Mouse (Mus musculus) liver, postnatal 0 days (tissue): ENCODE results near the gene Rhebl1. TPM values are rescaled to one million over a fixed set of nuclear protein-coding genes. Genes with fewer than 3 reads are reported as not detected.

Experiments
- ATAC-seq: fragments of 200-750 bp; cut with Nextera tagmentation; 2 replicates; pipeline ENCODE4 v1.8.0; 2017; ENCODE audit warnings: mild to moderate bottlenecking, moderate library complexity
- DNase-seq: peaks from one replicate; pipeline ENCODE4 v3.0.0-alpha.2; 2016
- H3K27ac ChIP-seq: fragments of 300-500 bp; sonication (generic); 2 replicates; pipeline ENCODE4 v1.5.1; 2014; ENCODE audit warnings: antibody characterized with exemption, moderate library complexity, mild to moderate bottlenecking, low read depth
- H3K27me3 ChIP-seq: fragments of 300-500 bp; sonication (generic); 2 replicates; pipeline ENCODE4 v1.6.1; 2014; ENCODE audit warnings: low read length, control low read depth, mixed read lengths; ENCODE audit not compliant: insufficient read depth
- H3K36me3 ChIP-seq: fragments of 300-500 bp; sonication (generic); replicated peaks from 2 replicates; pipeline ENCODE4 v1.6.1; 2014; ENCODE audit warnings: mild to moderate bottlenecking, control low read depth, low read length, moderate library complexity, mixed read lengths; ENCODE audit not compliant: insufficient read depth
- H3K4me1 ChIP-seq: fragments of 300-500 bp; sonication (generic); 2 replicates; pipeline ENCODE4 v1.6.1; 2014; ENCODE audit warnings: antibody characterized with exemption, mild to moderate bottlenecking, control low read depth; ENCODE audit not compliant: insufficient read depth
- H3K4me2 ChIP-seq: fragments of 300-500 bp; sonication (generic); 2 replicates; pipeline ENCODE4 v1.6.1; 2014; ENCODE audit warnings: low read depth, mild to moderate bottlenecking, low read length, moderate library complexity, mixed read lengths
- H3K4me3 ChIP-seq: fragments of 300-500 bp; sonication (generic); 2 replicates; pipeline ENCODE4 v1.5.1; 2014; ENCODE audit warnings: low read depth, low read length
- H3K9ac ChIP-seq: fragments of 300-500 bp; sonication (generic); replicated peaks from 2 replicates; pipeline ENCODE4 v1.6.1; 2014; ENCODE audit warnings: mild to moderate bottlenecking, moderate library complexity
- H3K9me3 ChIP-seq: fragments of 300-500 bp; sonication (generic); 2 replicates; pipeline ENCODE4 v1.6.1; 2016; ENCODE audit warnings: mild to moderate bottlenecking, control low read depth, low read length, mixed read lengths
- CTCF ChIP-seq: sonication (generic); IDR thresholded peaks from 2 replicates; pipeline ENCODE4 v1.5.1; 2016; ENCODE audit warnings: antibody characterized with exemption, low read depth
- EP300 ChIP-seq: IDR thresholded peaks from 2 replicates; pipeline ENCODE4 v1.6.1; 2016; ENCODE audit warnings: antibody characterized with exemption, low read depth, mild to moderate bottlenecking
- WGBS: fragments of 180-500 bp; shearing (Covaris S2); extraction: QIAGEN DNeasy Blood & Tissue Kit; methylation state at CpG from one replicate; pipeline ENCODE4 v1.1.7; 2014; ENCODE audit not compliant: insufficient replicate concordance; 5-methylcytosine and 5-hydroxymethylcytosine counted together
- polyA plus RNA-seq: library from polyadenylated mRNA; unstranded; fragments of >200 nt; fragmentation: Nextera tagmentation; extraction: Ambion mirVana; gene quantifications from 2 replicates; pipeline ENCODE4 v1.2.1, GENCODE M21; 2015

Rhebl1 gene
- polyA plus RNA-seq, 1 experiment from 2014 or later = 1.4 TPM

GRCm38 (mm10) chr15:98865771-98866170 lies 28.6 kb downstream of the Rhebl1 start:
- no peaks in the 10 kb centered on the region for H3K27me3 ChIP-seq
- ATAC-seq = no peak
- H3K9me3 ChIP-seq = no peaks in the 10 kb centered on the region
- H3K9ac ChIP-seq = no peak overlapping the region
- no peak overlapping the region for H3K4me2 ChIP-seq
- no peak overlapping the region for H3K27ac ChIP-seq
- TF ChIP-seq EP300 (no peak), CTCF (no peak)
- WGBS = 93% methylated on average over 8 of the region's 8 CpGs
- peaks cover 63% of the 10 kb centered on the region for H3K36me3 ChIP-seq
- H3K4me1 ChIP-seq = peaks cover 32% of the 10 kb centered on the region
- no peak for DNase-seq
- H3K4me3 ChIP-seq = no peak overlapping the region

DNA sequence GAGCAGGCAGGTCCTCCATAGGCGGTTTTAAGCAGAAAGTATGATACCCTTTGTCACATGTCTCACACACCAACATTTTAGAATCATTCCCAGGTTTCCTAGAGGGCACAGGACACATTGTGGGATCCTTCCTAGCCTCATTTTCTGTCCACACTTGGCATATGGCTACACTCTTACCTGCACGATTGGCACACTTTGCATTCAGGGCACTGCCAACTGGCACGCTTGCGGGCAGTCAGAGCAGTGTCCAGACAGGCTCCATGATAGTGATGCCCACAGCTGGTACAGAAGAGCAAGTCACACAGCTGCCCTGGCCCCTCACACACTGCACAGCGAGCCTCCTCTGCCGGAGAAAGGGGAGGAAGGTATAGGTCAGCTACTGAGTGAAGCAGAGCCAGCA lies 29.4 kb downstream of the Rhebl1 start:
- H3K4me2 ChIP-seq = no peak overlapping the region
- WGBS = 92% methylated on average over 6 of the region's 6 CpGs
- no peaks in the 10 kb centered on the region for H3K9me3 ChIP-seq
- DNase-seq = no peak
- H3K4me3 ChIP-seq = no peak overlapping the region
- no peaks in the 10 kb centered on the region for H3K27me3 ChIP-seq
- H3K36me3 ChIP-seq = peaks cover 72% of the 10 kb centered on the region
- no peak for TF ChIP-seq CTCF
- H3K9ac ChIP-seq = no peak overlapping the region
- peaks cover 30% of the 10 kb centered on the region for H3K4me1 ChIP-seq
- ATAC-seq = no peak
- no peak overlapping the region for H3K27ac ChIP-seq

GRCm38 (mm10) chr15:98863451-98863958 lies 30.8 kb downstream of the Rhebl1 start:
- DNase-seq (no peak), ATAC-seq (no peak)
- H3K4me2 ChIP-seq = no peak overlapping the region
- no peaks in the 10 kb centered on the region for H3K9me3 ChIP-seq
- peaks cover 17% of the 10 kb centered on the region for H3K4me1 ChIP-seq
- no peak overlapping the region for H3K27ac ChIP-seq
- H3K4me3 ChIP-seq = no peak overlapping the region
- no peak overlapping the region for H3K9ac ChIP-seq
- no peak for TF ChIP-seq EP300
- no peak for TF ChIP-seq CTCF
- no peaks in the 10 kb centered on the region for H3K27me3 ChIP-seq
- WGBS = 88% methylated on average over 12 of the region's 12 CpGs
- H3K36me3 ChIP-seq = peaks cover 84% of the 10 kb centered on the region

- H3K4me1 ChIP-seq = peaks cover under 1% of the 10 kb centered on the region
- DNase-seq (no peak), ATAC-seq (no peak)
- no peaks in the 10 kb centered on the region for H3K9me3 ChIP-seq
- WGBS = 83% methylated on average over 21 of the region's 21 CpGs
- no peaks in the 10 kb centered on the region for H3K27me3 ChIP-seq
- peaks cover 97% of the 10 kb centered on the region for H3K36me3 ChIP-seq
- H3K4me3 ChIP-seq = no peak overlapping the region
- no peak overlapping the region for H3K9ac ChIP-seq
- H3K27ac ChIP-seq = no peak overlapping the region
- TF ChIP-seq CTCF (no peak), EP300 (no peak)
- H3K4me2 ChIP-seq = no peak overlapping the region
Measured at GRCm38 (mm10) chr15:98861701-98862410, 32.5 kb downstream of the Rhebl1 start.

DNA sequence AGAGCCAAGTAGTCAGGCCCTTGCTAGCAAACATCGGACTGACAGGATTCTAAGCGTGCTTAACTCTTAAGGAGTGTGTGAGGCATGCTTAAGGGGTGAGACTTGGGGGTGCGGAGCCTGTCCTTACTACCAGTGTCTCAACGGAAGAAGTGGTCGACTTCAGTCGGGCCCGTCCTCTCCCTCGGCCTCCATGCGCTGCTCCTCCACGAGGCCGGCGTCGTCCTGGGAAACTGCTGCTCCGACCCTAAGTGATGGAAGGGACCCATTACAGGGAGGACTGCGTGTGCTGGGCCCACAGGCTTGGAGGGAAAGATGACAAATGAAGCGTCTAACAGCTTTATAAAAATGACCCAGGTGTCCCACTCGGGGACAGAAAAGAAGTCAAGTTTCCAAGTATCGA lies 33.4 kb downstream of the Rhebl1 start:
- Histone ChIP-seq H3K4me3 (no peak overlapping the region), H3K4me2 (no peak overlapping the region), H3K27me3 (no peaks in the 10 kb centered on the region), H3K4me1 (no peaks in the 10 kb centered on the region), H3K36me3 (peaks cover 97% of the 10 kb centered on the region), H3K9me3 (no peaks in the 10 kb centered on the region), H3K27ac (no peak overlapping the region), H3K9ac (no peak overlapping the region)
- no peak for TF ChIP-seq EP300
- TF ChIP-seq CTCF = no peak
- DNase-seq (no peak), ATAC-seq (no peak)
- 95% methylated on average over 18 of the region's 18 CpGs for WGBS

- no peak for TF ChIP-seq EP300
- TF ChIP-seq CTCF = no peak
- DNase-seq = peak; percentile 43
- peak; percentile 82 for ATAC-seq
- Histone ChIP-seq H3K4me3 (no peak overlapping the region), H3K36me3 (peaks cover 97% of the 10 kb centered on the region), H3K27me3 (no peaks in the 10 kb centered on the region), H3K9ac (no peak overlapping the region), H3K27ac (peak overlapping the region; percentile 57), H3K9me3 (no peaks in the 10 kb centered on the region), H3K4me1 (no peaks in the 10 kb centered on the region), H3K4me2 (no peak overlapping the region; the same call in 1 of the 2 replicates)
- 72% methylated on average over 9 of the region's 9 CpGs for WGBS
Measured at GRCm38 (mm10) chr15:98859319-98860043, 34.9 kb downstream of the Rhebl1 start.
